Mouse (Mus musculus) liver, adult 2 months (tissue): Measurements from ENCODE around the gene Slc15a3. TPM values are rescaled to one million over a fixed set of nuclear protein-coding genes. Genes with fewer than 3 reads are reported as not detected.

ENCODE experiments used
- DNase-seq: peaks from one replicate; pipeline ENCODE4 v3.0.0-alpha.2; 2011; ENCODE audit warnings: low read depth, low spot score; ENCODE audit errors: extremely low read depth
- H3K27ac ChIP-seq: fragments of 200-500 bp; replicated peaks from 2 replicates; pipeline ENCODE4 v1.5.1; 2012; ENCODE audit warnings: low read depth, mild to moderate bottlenecking, control low read depth, inconsistent platforms, low read length; ENCODE audit not compliant: insufficient read depth
- H3K27me3 ChIP-seq: fragments of 200-500 bp; 2 replicates; pipeline ENCODE4 v1.6.1; 2012; ENCODE audit warnings: mild to moderate bottlenecking, moderate library complexity, low read length, inconsistent platforms; ENCODE audit not compliant: control insufficient read depth, insufficient read depth
- H3K36me3 ChIP-seq: fragments of 200-500 bp; 2 replicates; pipeline ENCODE4 v1.6.1; 2012; ENCODE audit warnings: low read length, inconsistent platforms; ENCODE audit not compliant: control insufficient read depth, insufficient read depth
- H3K4me1 ChIP-seq: fragments of 200-500 bp; 2 replicates; pipeline ENCODE4 v1.6.1; 2011; ENCODE audit warnings: low read length; ENCODE audit not compliant: control insufficient read depth, insufficient read depth
- H3K4me3 ChIP-seq: fragments of 200-500 bp; 2 replicates; pipeline ENCODE4 v1.5.1; 2011; ENCODE audit warnings: low read depth, mild to moderate bottlenecking, control low read depth, low read length, moderate library complexity; ENCODE audit not compliant: insufficient read depth
- H3K79me2 ChIP-seq: fragments of 200-500 bp; 2 replicates; pipeline ENCODE4 v1.6.1; 2012; ENCODE audit warnings: inconsistent platforms, mild to moderate bottlenecking, low read length, moderate library complexity; ENCODE audit not compliant: control insufficient read depth, insufficient read depth
- H3K9ac ChIP-seq: fragments of 200-500 bp; 2 replicates; pipeline ENCODE4 v1.6.1; 2012; ENCODE audit warnings: low read depth, mild to moderate bottlenecking, control low read depth, inconsistent platforms, low read length
- CTCF ChIP-seq: fragments of 200-500 bp; IDR thresholded peaks from 2 replicates; pipeline ENCODE4 v1.5.1; 2011; ENCODE audit warnings: low read depth, low read length, control low read depth
- POLR2A ChIP-seq: fragments of 200-500 bp; IDR thresholded peaks from 2 replicates; pipeline ENCODE4 v1.6.1; 2011; ENCODE audit warnings: low read length, control low read depth; ENCODE audit not compliant: insufficient read depth; ENCODE audit errors: extremely low read depth
- WGBS: fragments of 180-500 bp; shearing (Covaris S2); methylation state at CpG from one replicate; pipeline ENCODE4 v1.1.7; 2018; 5-methylcytosine and 5-hydroxymethylcytosine counted together
- polyA plus RNA-seq: library from polyadenylated mRNA; depleted of rRNA; stranded (reverse); fragments of >200 nt; gene quantifications from 2 replicates; pipeline ENCODE4 v1.2.3, GENCODE M21; 2012
- total RNA-seq: library from RNA; depleted of rRNA; stranded (reverse); fragments of >200 nt; gene quantifications from 2 replicates; pipeline ENCODE4 v1.2.3, GENCODE M21; 2014

The Slc15a3 gene
- total and polyA plus RNA-seq, 2 experiments: 3.3 to 10.6 TPM

GRCm38 (mm10) chr19:10895708-10896107 is 56.2 kb downstream of the Slc15a3 start:
- TF ChIP-seq CTCF: no peak
- no peak for TF ChIP-seq POLR2A
- Histone ChIP-seq H3K4me3 (peak overlapping the region; percentile 78), H3K27ac (peak overlapping the region; percentile 76), H3K9ac (peak overlapping the region; percentile 84), H3K36me3 (peaks cover 21% of the 10 kb centered on the region), H3K79me2 (peaks cover 4% of the 10 kb centered on the region; the same call in 1 of the 2 replicates), H3K4me1 (peaks cover 8% of the 10 kb centered on the region), H3K27me3 (no peaks in the 10 kb centered on the region)
- under 1% methylated on average over 16 of the region's 16 CpGs for WGBS
- DNase-seq: peak; percentile 84

GRCm38 (mm10) chr19:10896849-10897248 is 57.3 kb downstream of the Slc15a3 start:
- TF ChIP-seq CTCF: no peak
- no peak for TF ChIP-seq POLR2A
- Histone ChIP-seq H3K27ac (peak overlapping the region; percentile 20), H3K27me3 (no peaks in the 10 kb centered on the region), H3K4me1 (peaks cover 8% of the 10 kb centered on the region), H3K79me2 (peaks cover 4% of the 10 kb centered on the region; the same call in 1 of the 2 replicates), H3K36me3 (peaks cover 32% of the 10 kb centered on the region), H3K4me3 (peak overlapping the region; percentile 7; the same call in 1 of the 2 replicates), H3K9ac (peak overlapping the region; percentile 17; the same call in 1 of the 2 replicates)
- DNase-seq: peak; percentile 71
- 12% methylated on average over 7 of the region's 7 CpGs for WGBS

- Histone ChIP-seq H3K27ac (peak overlapping the region; percentile 20), H3K9ac (0 out of 2 replicates have a peak overlapping the region, but pooled peaks have one; percentile 17), H3K4me3 (no peak overlapping the region), H3K27me3 (no peaks in the 10 kb centered on the region), H3K36me3 (peaks cover 39% of the 10 kb centered on the region), H3K4me1 (peaks cover 8% of the 10 kb centered on the region), H3K79me2 (peaks cover 4% of the 10 kb centered on the region; the same call in 1 of the 2 replicates)
- 63% methylated on average over 8 of the region's 8 CpGs for WGBS
- DNase-seq: peak; percentile 45
- TF ChIP-seq CTCF: no peak
- TF ChIP-seq POLR2A: no peak
These were observed 58.0 kb downstream of the Slc15a3 start for GRCm38 (mm10) chr19:10897491-10897890.

- 34% methylated on average over 6 of the region's 6 CpGs for WGBS
- peaks cover 60% of the 10 kb centered on the region for H3K36me3 ChIP-seq
- no peak overlapping the region for H3K9ac ChIP-seq
- no peak for TF ChIP-seq POLR2A
- TF ChIP-seq CTCF: no peak
- no peak overlapping the region for H3K4me3 ChIP-seq
- no peak overlapping the region for H3K27ac ChIP-seq
- H3K27me3 ChIP-seq: no peaks in the 10 kb centered on the region
- H3K4me1 ChIP-seq: peaks cover 19% of the 10 kb centered on the region
- peaks cover 4% of the 10 kb centered on the region; the same call in 1 of the 2 replicates for H3K79me2 ChIP-seq
- peak; percentile 39 for DNase-seq
These were observed 60.8 kb downstream of the Slc15a3 start for GRCm38 (mm10) chr19:10900315-10900714.

GRCm38 (mm10) chr19:10901046-10901445 is 61.5 kb downstream of the Slc15a3 start:
- H3K27me3 ChIP-seq: no peaks in the 10 kb centered on the region
- H3K27ac ChIP-seq: no peak overlapping the region
- H3K79me2 ChIP-seq: peaks cover 4% of the 10 kb centered on the region; the same call in 1 of the 2 replicates
- TF ChIP-seq CTCF (no peak), POLR2A (no peak)
- no peak overlapping the region for H3K9ac ChIP-seq
- 33% methylated on average over 5 of the region's 5 CpGs for WGBS
- no peak overlapping the region for H3K4me3 ChIP-seq
- H3K4me1 ChIP-seq: peaks cover 19% of the 10 kb centered on the region
- DNase-seq: peak; percentile 79
- H3K36me3 ChIP-seq: peaks cover 62% of the 10 kb centered on the region

- peak overlapping the region; percentile 42 for H3K27ac ChIP-seq
- WGBS: 52% methylated on average over 5 of the region's 5 CpGs
These were observed 65.0 kb downstream of the Slc15a3 start for GRCm38 (mm10) chr19:10904512-10904911.

More at GRCm38 (mm10) chr19:10904512-10904911, 65.0 kb downstream of the Slc15a3 start:
- peaks cover 11% of the 10 kb centered on the region for H3K4me1 ChIP-seq
- peaks cover 49% of the 10 kb centered on the region for H3K36me3 ChIP-seq
- peak; percentile 82 for DNase-seq
- H3K79me2 ChIP-seq: no peaks in the 10 kb centered on the region
- H3K9ac ChIP-seq: 0 out of 2 replicates have a peak overlapping the region, but pooled peaks have one; percentile 21
- H3K27me3 ChIP-seq: no peaks in the 10 kb centered on the region
- H3K4me3 ChIP-seq: no peak overlapping the region
- no peak for TF ChIP-seq POLR2A
- no peak for TF ChIP-seq CTCF
